Mouse (Mus musculus): ENCODE measurements around the gene Mpl. TPM values are rescaled to one million over a fixed set of nuclear protein-coding genes. Genes with fewer than 3 reads are reported as not detected.
A peak's percentile ranks its signal among the peaks of the same experiment; 100 is the strongest.

The Mpl gene
- polyA plus RNA-seq, 1 experiment: not detected

DNA sequence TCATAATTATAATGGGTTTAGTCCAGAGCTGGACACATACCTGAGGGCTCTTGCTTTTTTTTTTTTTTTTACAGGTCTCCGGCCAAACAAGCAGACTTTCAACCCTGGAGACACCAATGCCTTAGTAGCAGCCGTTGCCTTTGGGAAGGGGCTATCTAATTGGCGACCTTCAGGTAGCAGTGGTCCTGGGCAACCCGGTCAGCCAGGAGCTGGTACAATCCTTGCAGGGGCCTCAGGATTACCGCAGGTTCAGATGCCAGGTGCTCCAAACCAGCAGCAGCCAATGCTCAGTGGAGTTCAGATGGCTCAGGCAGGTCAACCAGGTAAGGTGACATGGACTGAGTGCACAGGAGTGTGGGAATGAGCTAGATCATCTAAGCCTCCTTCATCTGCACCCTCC, 43.8 kb downstream of the Mpl start:
- no peak overlapping the region for H3K4me3 ChIP-seq (ENCODE audit: insufficient read depth, poor library complexity, severe bottlenecking)
- peaks cover 15% of the 10 kb centered on the region for H3K79me3 ChIP-seq (ENCODE audit: low read depth)
- H3K27me3 ChIP-seq (ENCODE audit: control insufficient read depth, insufficient read depth, insufficient read length): no peaks in the 10 kb centered on the region
- H3K36me3 ChIP-seq (ENCODE audit: control insufficient read depth, insufficient read depth): peaks cover 60% of the 10 kb centered on the region
- H3K79me2 ChIP-seq (ENCODE audit: control insufficient read depth, insufficient read depth): peaks cover 32% of the 10 kb centered on the region
- H3ac ChIP-seq (ENCODE audit: control insufficient read depth, insufficient read length, low read depth): no peak overlapping the region
- no peak for TF ChIP-seq CEBPB (IDR thresholded peaks at IDR 0.05; ENCODE audit: low read depth)
- no peak for TF ChIP-seq MYOG (IDR thresholded peaks at IDR 0.05; ENCODE audit: control insufficient read depth, extremely low read depth, insufficient read length)
- no peak for TF ChIP-seq MYOD1 (IDR thresholded peaks at IDR 0.05; ENCODE audit: control insufficient read depth, insufficient read length, low read depth)
- TF ChIP-seq FOSL1 (IDR thresholded peaks at IDR 0.05; ENCODE audit: insufficient read depth, low read length, poor library complexity, severe bottlenecking): no peak
- TF ChIP-seq MAX (IDR thresholded peaks at IDR 0.05): no peak
- TF ChIP-seq CTCF (IDR thresholded peaks at IDR 0.05; ENCODE audit: control insufficient read depth, insufficient read depth, insufficient read length): no peak
- no peak for TF ChIP-seq USF1 (IDR thresholded peaks at IDR 0.05; ENCODE audit: low read depth)

DNA sequence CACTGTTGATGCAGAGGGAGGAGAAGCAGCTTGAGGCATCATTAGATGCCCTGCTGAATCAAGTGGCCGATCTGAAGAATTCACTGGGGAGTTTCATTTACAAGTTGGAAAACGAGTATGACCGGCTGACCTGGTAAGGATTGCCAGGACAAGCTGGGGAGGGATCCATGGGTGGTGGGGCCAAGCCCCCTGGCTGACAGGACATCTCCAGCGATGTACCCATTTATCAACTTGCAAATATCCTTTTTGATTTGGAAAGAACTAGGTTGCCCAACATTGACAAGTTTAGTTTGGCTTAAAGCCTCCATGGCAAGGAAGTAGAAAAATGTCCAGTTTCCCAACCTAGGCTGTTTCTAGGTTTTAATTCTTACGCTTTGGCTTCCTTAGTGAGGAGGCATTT, 46.4 kb downstream of the Mpl start:
- Histone ChIP-seq H3K27me3 (ENCODE audit: control insufficient read depth, insufficient read depth, insufficient read length) (no peaks in the 10 kb centered on the region), H3K79me2 (ENCODE audit: control insufficient read depth, insufficient read depth) (peaks cover 54% of the 10 kb centered on the region), H3ac (ENCODE audit: control insufficient read depth, insufficient read length, low read depth) (no peak overlapping the region), H3K36me3 (ENCODE audit: control insufficient read depth, insufficient read depth) (peaks cover 49% of the 10 kb centered on the region), H3K79me3 (ENCODE audit: low read depth) (peaks cover 27% of the 10 kb centered on the region), H3K4me3 (ENCODE audit: insufficient read depth, poor library complexity, severe bottlenecking) (no peak overlapping the region)
- no peak for TF ChIP-seq CTCF (IDR thresholded peaks at IDR 0.05; ENCODE audit: control insufficient read depth, insufficient read depth, insufficient read length)
- TF ChIP-seq MAX (IDR thresholded peaks at IDR 0.05): no peak
- TF ChIP-seq CEBPB (IDR thresholded peaks at IDR 0.05; ENCODE audit: low read depth): no peak
- TF ChIP-seq FOSL1 (IDR thresholded peaks at IDR 0.05; ENCODE audit: insufficient read depth, low read length, poor library complexity, severe bottlenecking): no peak
- no peak for TF ChIP-seq USF1 (IDR thresholded peaks at IDR 0.05; ENCODE audit: low read depth)
- TF ChIP-seq MYOD1 (IDR thresholded peaks at IDR 0.05; ENCODE audit: control insufficient read depth, insufficient read length, low read depth): no peak
- TF ChIP-seq MYOG (IDR thresholded peaks at IDR 0.05; ENCODE audit: control insufficient read depth, extremely low read depth, insufficient read length): no peak

DNA sequence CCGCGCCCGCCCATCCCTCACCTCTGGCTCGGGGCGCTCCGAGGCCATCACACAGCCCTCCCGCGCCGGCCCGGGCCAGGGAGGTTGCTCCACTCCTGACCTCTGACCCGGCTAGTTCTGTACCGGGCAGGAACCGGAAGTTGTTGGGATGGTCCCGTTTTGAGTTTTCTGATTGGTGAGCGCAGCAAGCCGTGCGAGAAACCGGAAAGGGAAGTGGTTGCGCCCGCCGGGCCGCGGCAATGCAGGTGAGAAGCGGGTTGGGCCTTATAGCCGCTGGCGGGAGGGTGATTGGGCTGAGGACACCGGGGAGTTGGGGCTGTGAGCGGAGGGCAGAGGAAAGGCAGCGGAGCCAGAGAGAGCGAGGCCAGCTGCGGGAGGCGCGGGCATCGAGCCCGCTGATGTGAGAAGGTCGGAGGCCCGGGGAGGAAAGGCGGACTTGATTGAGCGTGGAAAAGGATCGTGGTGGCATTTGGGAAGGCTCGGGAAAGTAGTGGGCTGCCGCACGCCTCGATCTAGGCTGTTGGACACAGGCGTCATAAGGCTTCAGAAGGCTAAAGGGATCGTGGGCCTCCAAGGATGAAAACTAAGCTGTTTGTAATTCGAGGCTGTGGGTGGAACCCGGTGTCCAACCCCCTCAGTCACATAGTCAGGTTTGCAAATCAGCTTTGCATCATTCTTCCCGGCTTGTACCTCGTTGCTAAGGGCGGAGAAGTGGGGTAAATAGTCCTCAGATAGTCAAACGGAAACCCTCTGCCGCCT, 48.0 kb downstream of the Mpl start, which contains the start of the genes Szt2 and Med8:
TSS of gene Szt2 (minus strand) at position 132 of the 759 bp plus-strand sequence.
TSS of gene Med8 (plus strand) at position 196 of the 759 bp plus-strand sequence.
- H3K27me3 ChIP-seq (ENCODE audit: control insufficient read depth, insufficient read depth, insufficient read length): no peaks in the 10 kb centered on the region
- TF ChIP-seq FOSL1 (IDR thresholded peaks at IDR 0.05; ENCODE audit: insufficient read depth, low read length, poor library complexity, severe bottlenecking) (no peak), MYOG (IDR thresholded peaks at IDR 0.05; ENCODE audit: control insufficient read depth, extremely low read depth, insufficient read length) (no peak), MYOD1 (IDR thresholded peaks at IDR 0.05; ENCODE audit: control insufficient read depth, insufficient read length, low read depth) (no peak), USF1 (IDR thresholded peaks at IDR 0.05; ENCODE audit: low read depth) (no peak), MAX (IDR thresholded peaks at IDR 0.05) (no peak), CEBPB (IDR thresholded peaks at IDR 0.05; ENCODE audit: low read depth) (no peak), CTCF (IDR thresholded peaks at IDR 0.05; ENCODE audit: control insufficient read depth, insufficient read depth, insufficient read length) (no peak)

DNA sequence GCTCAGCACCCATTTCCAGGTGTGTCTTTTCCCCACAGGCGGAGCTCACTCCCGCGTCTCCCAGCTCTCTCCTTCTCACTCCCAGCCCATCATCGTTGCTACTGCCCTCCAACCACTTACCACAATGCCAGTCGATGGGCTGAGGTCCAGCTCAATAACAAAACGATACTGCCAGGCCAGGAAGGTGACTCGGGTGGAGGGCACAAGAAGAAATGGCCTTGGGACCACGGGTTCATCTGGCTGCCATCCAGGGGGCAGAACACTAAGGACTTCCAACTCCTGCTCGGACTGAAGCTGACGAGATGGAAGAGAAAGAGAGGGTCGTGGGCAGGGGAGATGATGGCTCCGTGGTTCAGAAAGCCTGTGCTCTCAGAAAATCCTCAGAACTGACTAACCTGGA, 54.6 kb downstream of the Mpl start:
- H3K79me3 ChIP-seq (ENCODE audit: low read depth): peaks cover 7% of the 10 kb centered on the region
- peaks cover 14% of the 10 kb centered on the region for H3K79me2 ChIP-seq (ENCODE audit: control insufficient read depth, insufficient read depth)
- H3K36me3 ChIP-seq (ENCODE audit: control insufficient read depth, insufficient read depth): peaks cover 32% of the 10 kb centered on the region
- H3K4me3 ChIP-seq (ENCODE audit: insufficient read depth, poor library complexity, severe bottlenecking): no peak overlapping the region
- no peak overlapping the region for H3ac ChIP-seq (ENCODE audit: control insufficient read depth, insufficient read length, low read depth)
- no peak for TF ChIP-seq FOSL1 (IDR thresholded peaks at IDR 0.05; ENCODE audit: insufficient read depth, low read length, poor library complexity, severe bottlenecking)
- no peak for TF ChIP-seq MYOD1 (IDR thresholded peaks at IDR 0.05; ENCODE audit: control insufficient read depth, insufficient read length, low read depth)
- no peak for TF ChIP-seq MYOG (IDR thresholded peaks at IDR 0.05; ENCODE audit: control insufficient read depth, extremely low read depth, insufficient read length)
- no peak for TF ChIP-seq CEBPB (IDR thresholded peaks at IDR 0.05; ENCODE audit: low read depth)
- no peak for TF ChIP-seq MAX (IDR thresholded peaks at IDR 0.05)
- no peaks in the 10 kb centered on the region for H3K27me3 ChIP-seq (ENCODE audit: control insufficient read depth, insufficient read depth, insufficient read length)

More for the DNA sequence above, 48.0 kb downstream of the Mpl start, which contains the start of the genes Szt2 and Med8:
- Histone ChIP-seq H3K4me3 (ENCODE audit: insufficient read depth, poor library complexity, severe bottlenecking) (peak within 1 kb of the TSS; percentile 81), H3ac (ENCODE audit: control insufficient read depth, insufficient read length, low read depth) (peak within 1 kb of the TSS; percentile 90), H3K79me2 (ENCODE audit: control insufficient read depth, insufficient read depth) (peaks cover 54% of the 10 kb centered on the region), H3K79me3 (ENCODE audit: low read depth) (peaks cover 29% of the 10 kb centered on the region), H3K36me3 (ENCODE audit: control insufficient read depth, insufficient read depth) (peaks cover 33% of the 10 kb centered on the region)

GRCm38 (mm10) chr4:118401918-118402317, 55.4 kb downstream of the Mpl start:
- Histone ChIP-seq H3K4me3 (ENCODE audit: insufficient read depth, poor library complexity, severe bottlenecking) (no peak overlapping the region), H3K36me3 (ENCODE audit: control insufficient read depth, insufficient read depth) (peaks cover 38% of the 10 kb centered on the region), H3ac (ENCODE audit: control insufficient read depth, insufficient read length, low read depth) (no peak overlapping the region), H3K79me2 (ENCODE audit: control insufficient read depth, insufficient read depth) (peaks cover 6% of the 10 kb centered on the region), H3K79me3 (ENCODE audit: low read depth) (peaks cover 5% of the 10 kb centered on the region), H3K27me3 (ENCODE audit: control insufficient read depth, insufficient read depth, insufficient read length) (no peaks in the 10 kb centered on the region)
- TF ChIP-seq USF1 (IDR thresholded peaks at IDR 0.05; ENCODE audit: low read depth): no peak
- no peak for TF ChIP-seq FOSL1 (IDR thresholded peaks at IDR 0.05; ENCODE audit: insufficient read depth, low read length, poor library complexity, severe bottlenecking)
- no peak for TF ChIP-seq MYOD1 (IDR thresholded peaks at IDR 0.05; ENCODE audit: control insufficient read depth, insufficient read length, low read depth)
- no peak for TF ChIP-seq CTCF (IDR thresholded peaks at IDR 0.05; ENCODE audit: control insufficient read depth, insufficient read depth, insufficient read length)
- TF ChIP-seq CEBPB (IDR thresholded peaks at IDR 0.05; ENCODE audit: low read depth): no peak
- TF ChIP-seq MYOG (IDR thresholded peaks at IDR 0.05; ENCODE audit: control insufficient read depth, extremely low read depth, insufficient read length): no peak
- no peak for TF ChIP-seq MAX (IDR thresholded peaks at IDR 0.05)
